Mouse (Mus musculus) forebrain, embryonic 14.5 days (tissue): ENCODE data around the gene Krtap9-3. TPM values are rescaled to one million over a fixed set of nuclear protein-coding genes. Genes with fewer than 3 reads are reported as not detected.

Experiments used
- ATAC-seq: fragments of 200-750 bp; cut with Nextera tagmentation; 2 replicates; pipeline ENCODE4 v1.8.0; 2017; ENCODE audit warnings: mild to moderate bottlenecking, moderate library complexity
- DNase-seq: peaks from one replicate; pipeline ENCODE4 v3.0.0-alpha.2; 2015; ENCODE audit warnings: low spot score
- H3K27ac ChIP-seq: fragments of 300-500 bp; sonication (generic); 2 replicates; pipeline ENCODE4 v1.5.1; 2014; ENCODE audit warnings: low read depth, mild to moderate bottlenecking, control low read depth, low read length, moderate library complexity
- H3K27me3 ChIP-seq: fragments of 300-500 bp; sonication (generic); replicated peaks from 2 replicates; pipeline ENCODE4 v1.6.1; 2014; ENCODE audit warnings: low read length, control low read depth, mixed read lengths; ENCODE audit not compliant: control insufficient read depth, insufficient read depth
- H3K36me3 ChIP-seq: fragments of 300-500 bp; sonication (generic); 2 replicates; pipeline ENCODE4 v1.6.1; 2014; ENCODE audit warnings: low read length, control low read depth; ENCODE audit not compliant: control insufficient read depth, insufficient read depth
- H3K4me1 ChIP-seq: fragments of 300-500 bp; sonication (generic); 2 replicates; pipeline ENCODE4 v1.6.1; 2014; ENCODE audit warnings: antibody characterized with exemption, low read length, control low read depth; ENCODE audit not compliant: control insufficient read depth, insufficient read depth
- H3K4me2 ChIP-seq: fragments of 300-500 bp; sonication (generic); 2 replicates; pipeline ENCODE4 v1.6.1; 2014; ENCODE audit warnings: mild to moderate bottlenecking, control low read depth, low read length
- H3K4me3 ChIP-seq: fragments of 300-500 bp; sonication (generic); 2 replicates; pipeline ENCODE4 v1.5.1; 2014; ENCODE audit warnings: low read depth, low read length, control low read depth
- H3K9ac ChIP-seq: fragments of 300-500 bp; sonication (generic); 2 replicates; pipeline ENCODE4 v1.6.1; 2014; ENCODE audit warnings: mild to moderate bottlenecking, low read length, control low read depth, moderate library complexity
- H3K9me3 ChIP-seq: fragments of 300-500 bp; sonication (generic); replicated peaks from 2 replicates; pipeline ENCODE4 v1.6.1; 2016; ENCODE audit warnings: low read length, control low read depth, mixed read lengths; ENCODE audit not compliant: control insufficient read depth
- WGBS: fragments of 180-500 bp; shearing (Covaris S2); extraction: QIAGEN DNeasy Blood & Tissue Kit; methylation state at CpG from one replicate; pipeline ENCODE4 v1.1.7; 2014; 5-methylcytosine and 5-hydroxymethylcytosine counted together
- polyA plus RNA-seq: library from polyadenylated mRNA; unstranded; fragments of >200 nt; fragmentation: Nextera tagmentation; extraction: Ambion mirVana; gene quantifications from 2 replicates; pipeline ENCODE4 v1.2.1, GENCODE M21; 2014

The Krtap9-3 gene
- polyA plus RNA-seq, 1 experiment from 2014 or later: not detected

GRCm38 (mm10) chr11:99556753-99557152, 41.2 kb downstream of the Krtap9-3 start, which contains the start of gene Krtap3-2:
TSS of gene Krtap3-2 (minus strand) at chr11:99556853.
- H3K9me3 ChIP-seq: no peaks in the 10 kb centered on the region
- no peaks in the 10 kb centered on the region for H3K36me3 ChIP-seq
- H3K4me1 ChIP-seq: no peaks in the 10 kb centered on the region
- no peak within 1 kb of the TSS for H3K4me3 ChIP-seq
- no peak within 1 kb of the TSS for H3K4me2 ChIP-seq
- 100% methylated on average over 1 of the region's 2 CpGs for WGBS
- ATAC-seq: no peak
- no peak within 1 kb of the TSS for H3K9ac ChIP-seq
- H3K27me3 ChIP-seq: no peaks in the 10 kb centered on the region
- no peak within 1 kb of the TSS for H3K27ac ChIP-seq
- no peak for DNase-seq

- H3K9ac ChIP-seq: no peak overlapping the region
- 97% methylated on average over 2 of the region's 2 CpGs for WGBS
- no peak for DNase-seq
Measured at GRCm38 (mm10) chr11:99556195-99556594, 41.7 kb downstream of the Krtap9-3 start.

GRCm38 (mm10) chr11:99550765-99551164, 47.1 kb downstream of the Krtap9-3 start, which contains the start of gene Krtap3-3:
TSS of gene Krtap3-3 (minus strand) at chr11:99550865.
- H3K9ac ChIP-seq: no peak within 1 kb of the TSS
- H3K9me3 ChIP-seq: no peaks in the 10 kb centered on the region
- no peak within 1 kb of the TSS for H3K4me2 ChIP-seq
- peak; percentile 16 for DNase-seq
- ATAC-seq: no peak
- 34% methylated on average over 3 of the region's 4 CpGs for WGBS
- no peaks in the 10 kb centered on the region for H3K4me1 ChIP-seq
- no peak within 1 kb of the TSS for H3K27ac ChIP-seq
- H3K4me3 ChIP-seq: no peak within 1 kb of the TSS
- no peaks in the 10 kb centered on the region for H3K36me3 ChIP-seq
- no peaks in the 10 kb centered on the region for H3K27me3 ChIP-seq

More at GRCm38 (mm10) chr11:99556195-99556594, 41.7 kb downstream of the Krtap9-3 start:
- Histone ChIP-seq H3K4me3 (no peak overlapping the region), H3K27me3 (no peaks in the 10 kb centered on the region), H3K9me3 (no peaks in the 10 kb centered on the region), H3K36me3 (no peaks in the 10 kb centered on the region), H3K4me1 (no peaks in the 10 kb centered on the region), H3K27ac (no peak overlapping the region), H3K4me2 (no peak overlapping the region)
- ATAC-seq: no peak

GRCm38 (mm10) chr11:99547892-99548291, 50.0 kb downstream of the Krtap9-3 start:
- H3K9ac ChIP-seq: no peak overlapping the region
- DNase-seq: no peak
- ATAC-seq: no peak
- H3K27ac ChIP-seq: no peak overlapping the region
- no peak overlapping the region for H3K4me2 ChIP-seq
- no peaks in the 10 kb centered on the region for H3K9me3 ChIP-seq
- H3K4me3 ChIP-seq: no peak overlapping the region
- no peaks in the 10 kb centered on the region for H3K4me1 ChIP-seq
- H3K36me3 ChIP-seq: no peaks in the 10 kb centered on the region
- no peaks in the 10 kb centered on the region for H3K27me3 ChIP-seq

Other genes starting within 250 kb of the Krtap9-3 start
- gene Krt27, start 247.0 kb downstream of the Krtap9-3 start, polyA plus RNA-seq: not detected in 2 replicates
- gene Krt28, start 223.2 kb downstream of the Krtap9-3 start, polyA plus RNA-seq: 0.17 and 0.34 TPM in 2 replicates
- gene Krt10, start 208.7 kb downstream of the Krtap9-3 start, polyA plus RNA-seq: 30.9 and 33.3 TPM in 2 replicates
- gene Krt12, start 175.8 kb downstream of the Krtap9-3 start, polyA plus RNA-seq: 0.23 TPM in 1 of 2 replicates, not detected in the other
- gene Krt20, start 160.0 kb downstream of the Krtap9-3 start, polyA plus RNA-seq: not detected in 2 replicates
- gene Krt23, start 105.0 kb downstream of the Krtap9-3 start, polyA plus RNA-seq: 0.10 TPM in 1 of 2 replicates, not detected in the other
- not detected in 2 replicates for gene Krt39, start 76.8 kb downstream of the Krtap9-3 start, polyA plus RNA-seq
- gene Krt40, start 54.9 kb downstream of the Krtap9-3 start, polyA plus RNA-seq: not detected in 2 replicates
- gene Krtap3-3, start 47.2 kb downstream of the Krtap9-3 start, polyA plus RNA-seq: not detected in 2 replicates
- not detected in 2 replicates for gene Krtap3-2, start 41.3 kb downstream of the Krtap9-3 start, polyA plus RNA-seq
- gene Gm11939, start 38.6 kb downstream of the Krtap9-3 start, polyA plus RNA-seq: not detected in 2 replicates
- not detected in 2 replicates for gene Krtap3-1, start 31.5 kb downstream of the Krtap9-3 start, polyA plus RNA-seq
- gene Krtap1-5, start 17.1 kb downstream of the Krtap9-3 start, polyA plus RNA-seq: not detected in 2 replicates
- not detected in 2 replicates for gene Krtap1-4, start 14.5 kb downstream of the Krtap9-3 start, polyA plus RNA-seq
- not detected in 2 replicates for gene Krtap1-3, start 6.8 kb downstream of the Krtap9-3 start, polyA plus RNA-seq
- gene Gm11938, start 5.2 kb upstream of the Krtap9-3 start, polyA plus RNA-seq: not detected in 2 replicates
- gene Gm11937, start 12.1 kb upstream of the Krtap9-3 start, polyA plus RNA-seq: not detected in 2 replicates
- not detected in 2 replicates for gene Krtap2-4, start 16.7 kb upstream of the Krtap9-3 start, polyA plus RNA-seq
- gene Gm11562, start 22.3 kb upstream of the Krtap9-3 start, polyA plus RNA-seq: not detected in 2 replicates
- gene Krtap4-1, start 30.1 kb upstream of the Krtap9-3 start, polyA plus RNA-seq: not detected in 2 replicates
- gene Krtap4-2, start 37.0 kb upstream of the Krtap9-3 start, polyA plus RNA-seq: not detected in 2 replicates
- gene Krtap4-7, start 46.0 kb upstream of the Krtap9-3 start, polyA plus RNA-seq: not detected in 2 replicates
- not detected in 2 replicates for gene Gm11555, start 52.1 kb upstream of the Krtap9-3 start, polyA plus RNA-seq
- not detected in 2 replicates for gene Gm11563, start 60.9 kb upstream of the Krtap9-3 start, polyA plus RNA-seq
- not detected in 2 replicates for gene Krtap4-6, start 67.9 kb upstream of the Krtap9-3 start, polyA plus RNA-seq
- not detected in 2 replicates for gene Gm14190, start 92.6 kb upstream of the Krtap9-3 start, polyA plus RNA-seq
- gene Gm14180, start 136.2 kb upstream of the Krtap9-3 start, polyA plus RNA-seq: not detected in 2 replicates
- gene Gm11595, start 174.8 kb upstream of the Krtap9-3 start, polyA plus RNA-seq: not detected in 2 replicates
- gene Krtap4-8, start 182.6 kb upstream of the Krtap9-3 start, polyA plus RNA-seq: not detected in 2 replicates
- gene Krtap4-9, start 187.1 kb upstream of the Krtap9-3 start, polyA plus RNA-seq: not detected in 2 replicates
- gene Gm11596, start 195.4 kb upstream of the Krtap9-3 start, polyA plus RNA-seq: not detected in 2 replicates
- not detected in 2 replicates for gene Gm11569, start 200.8 kb upstream of the Krtap9-3 start, polyA plus RNA-seq
- not detected in 2 replicates for gene Gm11554, start 206.3 kb upstream of the Krtap9-3 start, polyA plus RNA-seq
- gene Krtap4-13, start 211.8 kb upstream of the Krtap9-3 start, polyA plus RNA-seq: not detected in 2 replicates
- not detected in 2 replicates for gene Gm11564, start 217.6 kb upstream of the Krtap9-3 start, polyA plus RNA-seq
- not detected in 2 replicates for gene 2300003K06Rik, start 240.0 kb upstream of the Krtap9-3 start, polyA plus RNA-seq